Mouse (Mus musculus) adipocyte (in vitro differentiated cells): ENCODE results near the gene Gm9833.
A peak's percentile ranks its signal among the peaks of the same experiment; 100 is the strongest.

Experiments used
- DNase-seq: peaks from one replicate; pipeline ENCODE4 v3.0.0-alpha.2; 2016; ENCODE audit warnings: low spot score

Gm9833 gene

GRCm38 (mm10) chr3:10123615-10124014 lies 35.7 kb downstream of the Gm9833 start:
- no peak for DNase-seq

GRCm38 (mm10) chr3:10124071-10124470 lies 36.2 kb downstream of the Gm9833 start:
- no peak for DNase-seq

GRCm38 (mm10) chr3:10125301-10125700 lies 37.4 kb downstream of the Gm9833 start:
- no peak for DNase-seq

- DNase-seq, result peak; percentile 25
Observed at GRCm38 (mm10) chr3:10126036-10126435, 38.1 kb downstream of the Gm9833 start.

- no peak for DNase-seq
Observed at GRCm38 (mm10) chr3:10126502-10126901, 38.6 kb downstream of the Gm9833 start.

- no peak for DNase-seq
Observed at GRCm38 (mm10) chr3:10126952-10127351, 39.0 kb downstream of the Gm9833 start.

- DNase-seq, result peak; percentile 31
Observed at GRCm38 (mm10) chr3:10127505-10127904, 39.6 kb downstream of the Gm9833 start.
